Mouse (Mus musculus): ENCODE measurements around the gene Psme1. TPM values are rescaled to one million over a fixed set of nuclear protein-coding genes. Genes with fewer than 3 reads are reported as not detected.

Gene Psme1
- polyA plus RNA-seq (2016; fragmentation: Nextera tagmentation; extraction: Ambion mirVana) = 131 and 143 TPM in 2 replicates

- 1% methylated on average over 32 of the region's 32 CpGs for WGBS
- H3K27ac ChIP-seq = peak within 1 kb of the TSS; percentile 79
- peak; percentile 85 for ATAC-seq (ENCODE audit: insufficient number of reproducible peaks, insufficient read depth, low FRiP score, low TSS enrichment)
- H3K4me2 ChIP-seq (replicated peaks) = peak within 1 kb of the TSS; percentile 81
- no peaks in the 10 kb centered on the region for H3K4me1 ChIP-seq
- H3K9ac ChIP-seq = peak within 1 kb of the TSS; percentile 85
- no peaks in the 10 kb centered on the region for H3K9me3 ChIP-seq
- peaks cover 22% of the 10 kb centered on the region for H3K36me3 ChIP-seq
- H3K4me3 ChIP-seq = peak within 1 kb of the TSS; percentile 73
- no peaks in the 10 kb centered on the region for H3K27me3 ChIP-seq
These were observed at the start of gene Psme1 for GRCm38 (mm10) chr14:55577871-55578667. Psme1 (plus strand) TSS chr14:55578123.

- H3K4me1 ChIP-seq = peaks cover 6% of the 10 kb centered on the region
- H3K36me3 ChIP-seq = no peaks in the 10 kb centered on the region
- H3K4me2 ChIP-seq (replicated peaks) = no peak overlapping the region
- 49% methylated on average over 6 of the region's 6 CpGs for WGBS
- H3K9ac ChIP-seq = no peak overlapping the region
- H3K9me3 ChIP-seq = no peaks in the 10 kb centered on the region
- no peak overlapping the region for H3K27ac ChIP-seq
- ATAC-seq (ENCODE audit: insufficient number of reproducible peaks, insufficient read depth, low FRiP score, low TSS enrichment) = no peak
- H3K4me3 ChIP-seq = no peak overlapping the region
- H3K27me3 ChIP-seq = no peaks in the 10 kb centered on the region
These were observed 41.7 kb upstream of the Psme1 start for GRCm38 (mm10) chr14:55536116-55536745.

DNA sequence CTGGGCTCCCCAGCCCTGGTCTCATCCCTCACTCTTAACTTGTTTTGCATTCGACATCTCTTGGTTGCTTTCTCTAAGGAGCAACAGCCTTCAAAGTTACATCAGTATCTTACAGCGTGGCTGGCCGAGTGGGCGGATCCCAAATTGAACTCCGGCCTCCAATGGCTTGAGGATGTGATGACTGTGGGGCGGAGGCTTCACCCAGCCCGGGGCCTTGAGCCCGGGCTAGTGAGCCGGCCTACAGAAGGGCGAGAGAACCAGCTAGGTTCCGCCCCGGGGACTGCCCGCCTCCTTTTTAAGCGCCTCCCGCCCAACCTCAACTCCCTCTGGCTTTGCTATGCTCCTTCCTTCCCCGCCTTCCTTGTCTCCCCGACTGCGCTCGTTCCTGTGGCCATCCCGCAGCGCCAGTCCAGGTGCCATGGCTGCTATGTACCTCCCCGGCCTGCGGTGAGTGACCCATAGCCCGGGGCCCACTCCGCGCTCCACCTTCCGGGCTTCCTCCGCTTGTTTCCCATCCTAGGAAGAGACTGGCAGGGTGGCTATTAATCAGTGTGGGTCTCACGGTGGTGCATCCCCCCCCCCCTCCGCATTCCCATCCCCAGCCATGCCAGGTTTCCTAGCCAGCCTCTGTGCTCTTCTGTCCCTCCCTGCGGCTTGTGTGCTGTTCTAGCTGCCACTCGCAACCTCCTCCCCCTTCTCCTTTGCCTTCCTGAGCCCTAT lies 37.7 kb upstream of the Psme1 start, which contains the start of gene Pck2:
Pck2 (plus strand) TSS at position 200 of the 720 bp plus-strand sequence.
- Histone ChIP-seq H3K27me3 (no peaks in the 10 kb centered on the region), H3K36me3 (peaks cover 20% of the 10 kb centered on the region), H3K9me3 (no peaks in the 10 kb centered on the region), H3K4me3 (peak within 1 kb of the TSS; percentile 57), H3K27ac (peak within 1 kb of the TSS; percentile 84), H3K4me1 (peaks cover 11% of the 10 kb centered on the region), H3K4me2 (replicated peaks) (peak within 1 kb of the TSS; percentile 75), H3K9ac (peak within 1 kb of the TSS; percentile 70)
- ATAC-seq (ENCODE audit: insufficient number of reproducible peaks, insufficient read depth, low FRiP score, low TSS enrichment) = peak; percentile 89
- 0% methylated on average over 32 of the region's 32 CpGs for WGBS

DNA sequence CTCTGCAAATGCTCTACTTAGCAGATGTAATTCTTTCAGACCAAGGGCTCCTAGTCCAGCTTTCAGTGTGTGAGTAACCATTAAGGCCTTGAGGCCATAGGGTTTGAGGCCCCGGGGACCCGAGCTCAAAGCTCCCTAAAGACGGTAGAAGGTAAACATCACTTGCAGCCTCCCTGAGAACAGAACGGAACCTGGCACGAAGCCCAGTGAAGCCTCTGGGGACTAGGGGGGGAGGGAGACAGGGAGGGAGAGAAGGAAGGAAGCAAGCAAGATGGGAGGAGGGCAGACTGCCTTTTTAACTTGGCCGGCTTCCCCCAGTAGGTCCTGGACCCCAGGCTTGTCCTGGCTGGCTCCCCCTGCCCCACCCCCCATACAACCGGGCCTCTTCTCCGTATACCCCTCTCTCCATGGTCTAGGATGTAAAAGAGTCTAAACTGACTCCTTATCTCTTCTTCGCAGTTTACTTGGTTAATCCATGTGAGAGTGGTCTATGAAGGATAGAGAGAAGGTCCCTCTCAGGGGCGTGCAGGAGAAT lies 37.1 kb upstream of the Psme1 start:
- Histone ChIP-seq H3K4me1 (peaks cover 11% of the 10 kb centered on the region), H3K27me3 (no peaks in the 10 kb centered on the region), H3K9me3 (no peaks in the 10 kb centered on the region), H3K36me3 (peaks cover 26% of the 10 kb centered on the region), H3K27ac (peak overlapping the region; percentile 84), H3K4me2 (replicated peaks) (peak overlapping the region; percentile 75), H3K4me3 (peak overlapping the region; percentile 57), H3K9ac (peak overlapping the region; percentile 70)
- ATAC-seq (ENCODE audit: insufficient number of reproducible peaks, insufficient read depth, low FRiP score, low TSS enrichment) = peak; percentile 42
- WGBS = 7% methylated on average over 10 of the region's 10 CpGs

DNA sequence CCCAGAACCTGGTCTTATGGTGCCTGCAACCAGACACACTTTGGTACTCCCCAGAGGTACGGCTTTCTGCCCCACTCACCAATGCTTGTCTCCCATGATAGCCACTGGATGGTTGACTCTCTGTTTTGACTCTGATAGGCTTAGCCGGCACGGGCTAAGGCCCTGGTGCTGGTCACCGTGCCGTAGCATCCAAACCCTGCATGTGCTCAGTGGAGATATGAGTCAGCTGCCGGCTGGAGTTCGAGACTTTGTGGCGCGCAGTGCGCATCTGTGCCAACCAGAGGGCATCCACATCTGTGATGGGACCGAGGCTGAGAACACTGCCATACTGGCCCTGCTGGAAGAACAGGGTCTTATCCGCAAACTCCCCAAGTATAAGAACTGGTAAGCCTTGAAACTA lies 35.7 kb upstream of the Psme1 start:
- Histone ChIP-seq H3K27me3 (no peaks in the 10 kb centered on the region), H3K4me2 (replicated peaks) (no peak overlapping the region), H3K9ac (no peak overlapping the region), H3K27ac (no peak overlapping the region), H3K9me3 (no peaks in the 10 kb centered on the region), H3K4me1 (peaks cover 11% of the 10 kb centered on the region), H3K36me3 (peaks cover 29% of the 10 kb centered on the region), H3K4me3 (no peak overlapping the region)
- 97% methylated on average over 12 of the region's 12 CpGs for WGBS
- no peak for ATAC-seq (ENCODE audit: insufficient number of reproducible peaks, insufficient read depth, low FRiP score, low TSS enrichment)

- Histone ChIP-seq H3K36me3 (peaks cover 49% of the 10 kb centered on the region), H3K4me1 (peaks cover 11% of the 10 kb centered on the region), H3K4me2 (replicated peaks) (no peak overlapping the region), H3K9ac (no peak overlapping the region), H3K27ac (no peak overlapping the region), H3K27me3 (no peaks in the 10 kb centered on the region), H3K4me3 (no peak overlapping the region), H3K9me3 (no peaks in the 10 kb centered on the region)
- ATAC-seq (ENCODE audit: insufficient number of reproducible peaks, insufficient read depth, low FRiP score, low TSS enrichment) = no peak
- 86% methylated on average over 9 of the region's 9 CpGs for WGBS
These were observed 33.6 kb upstream of the Psme1 start for GRCm38 (mm10) chr14:55544334-55544733.

DNA sequence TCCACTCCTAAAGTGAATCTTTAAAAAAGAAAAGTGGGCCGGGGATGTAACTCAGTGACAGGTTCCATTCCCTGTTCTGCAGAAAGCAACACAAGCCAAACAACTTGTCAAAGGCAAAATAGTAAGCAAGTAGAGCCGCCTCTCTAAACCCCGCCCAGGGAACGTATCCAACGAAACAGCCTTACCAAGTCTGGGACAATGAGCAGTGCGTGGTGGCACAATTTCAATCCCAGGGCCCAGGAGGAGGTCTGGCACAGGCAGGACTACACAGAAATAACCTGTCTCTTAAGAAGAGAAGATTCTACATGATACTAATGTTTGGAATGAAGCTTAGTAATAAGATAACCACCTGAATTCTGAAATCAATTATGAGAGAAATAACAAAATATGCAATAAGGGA lies 27.7 kb upstream of the Psme1 start:
- Histone ChIP-seq H3K4me2 (replicated peaks) (no peak overlapping the region), H3K9ac (no peak overlapping the region), H3K27me3 (no peaks in the 10 kb centered on the region), H3K27ac (no peak overlapping the region), H3K4me3 (no peak overlapping the region), H3K4me1 (no peaks in the 10 kb centered on the region), H3K9me3 (no peaks in the 10 kb centered on the region), H3K36me3 (peaks cover 29% of the 10 kb centered on the region)
- WGBS = 86% methylated on average over 6 of the region's 6 CpGs
- ATAC-seq (ENCODE audit: insufficient number of reproducible peaks, insufficient read depth, low FRiP score, low TSS enrichment) = no peak

GRCm38 (mm10) chr14:55551347-55551746 lies 26.6 kb upstream of the Psme1 start:
- Histone ChIP-seq H3K27me3 (no peaks in the 10 kb centered on the region), H3K9me3 (no peaks in the 10 kb centered on the region), H3K4me2 (replicated peaks) (no peak overlapping the region), H3K36me3 (peaks cover 20% of the 10 kb centered on the region), H3K27ac (no peak overlapping the region), H3K9ac (no peak overlapping the region), H3K4me3 (no peak overlapping the region), H3K4me1 (no peaks in the 10 kb centered on the region)
- no peak for ATAC-seq (ENCODE audit: insufficient number of reproducible peaks, insufficient read depth, low FRiP score, low TSS enrichment)
- 75% methylated on average over 5 of the region's 5 CpGs for WGBS

DNA sequence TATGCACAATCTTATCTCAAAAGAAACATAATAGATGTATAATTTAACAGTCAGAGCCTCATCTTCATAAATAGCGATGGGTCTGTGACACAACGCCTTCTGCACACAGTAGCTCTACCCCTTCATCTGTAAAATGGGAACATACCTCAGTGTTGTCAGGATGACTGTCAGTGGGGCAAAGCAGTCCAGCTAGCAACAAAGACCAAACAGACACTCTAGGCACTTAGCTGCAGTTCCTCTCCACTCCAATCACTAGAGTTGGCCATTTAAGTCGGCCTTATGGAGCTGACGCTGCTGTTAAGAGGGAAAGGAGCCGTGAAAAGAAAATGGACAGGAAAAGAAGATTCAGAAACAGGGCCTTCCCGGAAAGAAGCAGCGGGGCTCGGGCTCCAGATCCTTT lies 26.1 kb upstream of the Psme1 start:
- Histone ChIP-seq H3K4me2 (replicated peaks) (no peak overlapping the region), H3K27ac (no peak overlapping the region), H3K9me3 (no peaks in the 10 kb centered on the region), H3K27me3 (no peaks in the 10 kb centered on the region), H3K36me3 (peaks cover 20% of the 10 kb centered on the region), H3K4me1 (peaks cover 2% of the 10 kb centered on the region; the same call in 1 of the 2 replicates), H3K4me3 (no peak overlapping the region), H3K9ac (no peak overlapping the region)
- 94% methylated on average over 8 of the region's 8 CpGs for WGBS
- ATAC-seq (ENCODE audit: insufficient number of reproducible peaks, insufficient read depth, low FRiP score, low TSS enrichment) = no peak

- no peak overlapping the region for H3K4me2 ChIP-seq (replicated peaks)
- no peaks in the 10 kb centered on the region for H3K9me3 ChIP-seq
- H3K4me3 ChIP-seq = no peak overlapping the region
- H3K9ac ChIP-seq = no peak overlapping the region
- no peak overlapping the region for H3K27ac ChIP-seq
- ATAC-seq (ENCODE audit: insufficient number of reproducible peaks, insufficient read depth, low FRiP score, low TSS enrichment) = no peak
- H3K4me1 ChIP-seq = peaks cover 6% of the 10 kb centered on the region; the same call in 1 of the 2 replicates
- no peaks in the 10 kb centered on the region for H3K36me3 ChIP-seq
- no peaks in the 10 kb centered on the region for H3K27me3 ChIP-seq
These were observed 23.3 kb upstream of the Psme1 start for GRCm38 (mm10) chr14:55554635-55555034.

DNA sequence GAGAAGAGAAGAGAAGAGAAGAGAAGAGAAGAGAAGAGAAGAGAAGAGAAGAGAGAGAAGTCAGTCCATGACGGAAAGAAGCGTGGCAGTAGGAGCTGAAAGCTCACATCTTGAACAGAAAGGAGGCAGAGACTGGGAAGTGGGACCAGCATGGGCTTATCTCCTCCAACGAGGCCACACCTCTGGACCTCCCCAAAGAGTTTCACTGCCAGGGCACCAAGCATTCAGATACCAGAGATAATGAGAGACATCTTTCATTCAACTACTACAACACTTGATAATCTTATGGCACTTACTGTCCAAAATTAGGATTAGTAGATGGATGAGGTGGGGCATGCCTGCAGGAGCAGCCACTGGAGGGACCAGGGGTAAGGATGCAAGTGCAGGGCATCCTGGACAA lies 22.1 kb upstream of the Psme1 start:
- H3K9me3 ChIP-seq = no peaks in the 10 kb centered on the region
- no peak overlapping the region for H3K9ac ChIP-seq
- H3K36me3 ChIP-seq = no peaks in the 10 kb centered on the region
- H3K27me3 ChIP-seq = no peaks in the 10 kb centered on the region
- no peak overlapping the region for H3K27ac ChIP-seq
- no peak overlapping the region for H3K4me3 ChIP-seq
- 79% methylated on average over 3 of the region's 3 CpGs for WGBS
- ATAC-seq (ENCODE audit: insufficient number of reproducible peaks, insufficient read depth, low FRiP score, low TSS enrichment) = no peak
- no peak overlapping the region for H3K4me2 ChIP-seq (replicated peaks)
- peaks cover 6% of the 10 kb centered on the region; the same call in 1 of the 2 replicates for H3K4me1 ChIP-seq
